Mouse (Mus musculus) gastrocnemius, adult 8-10 months (tissue): ENCODE results near the gene Gm815. TPM values are rescaled to one million over a fixed set of nuclear protein-coding genes. Genes with fewer than 3 reads are reported as not detected.

Experiments
- DNase-seq, 2 experiments: peaks; one replicate each; pipeline ENCODE4 v3.0.0; 2022; ENCODE audit warnings: low spot score in 2 of 2
- total RNA-seq, 4 experiments: library from RNA; stranded (reverse); gene quantifications; 2 replicates each; pipeline ENCODE4 v1.2.4; 2022

Gene Gm815
- total RNA-seq, 4 experiments from 2014 or later: not detected

DNA sequence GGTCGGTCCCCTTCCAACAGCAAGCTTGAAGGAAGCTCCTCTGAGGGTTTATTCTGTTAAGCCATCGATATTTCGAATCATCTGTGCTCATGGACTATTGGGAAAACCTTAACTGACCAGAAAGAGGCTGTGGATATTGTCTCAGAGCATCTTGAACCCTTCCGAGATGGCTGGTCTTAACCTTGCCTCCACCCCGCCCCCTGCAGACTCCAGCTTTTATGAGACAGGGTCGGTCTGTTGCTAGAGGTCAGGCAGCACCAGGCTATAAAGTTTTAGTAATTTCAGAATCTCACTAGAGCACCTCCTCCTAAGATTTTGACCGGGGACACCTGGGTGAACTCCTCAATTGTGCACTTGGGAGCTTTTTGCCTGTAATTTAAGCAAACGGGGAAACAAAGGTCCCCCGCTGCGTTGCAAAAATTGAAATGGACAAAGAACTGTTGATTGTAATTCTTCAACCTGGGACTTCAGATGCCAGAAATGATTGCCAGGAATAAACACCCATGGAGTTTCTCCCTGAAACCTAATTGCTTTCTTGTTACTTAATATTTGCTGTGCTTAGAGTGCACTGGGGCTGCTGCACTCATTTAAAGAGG, 8.4 kb upstream of the Gm815 start:
- no peak for DNase-seq

DNA sequence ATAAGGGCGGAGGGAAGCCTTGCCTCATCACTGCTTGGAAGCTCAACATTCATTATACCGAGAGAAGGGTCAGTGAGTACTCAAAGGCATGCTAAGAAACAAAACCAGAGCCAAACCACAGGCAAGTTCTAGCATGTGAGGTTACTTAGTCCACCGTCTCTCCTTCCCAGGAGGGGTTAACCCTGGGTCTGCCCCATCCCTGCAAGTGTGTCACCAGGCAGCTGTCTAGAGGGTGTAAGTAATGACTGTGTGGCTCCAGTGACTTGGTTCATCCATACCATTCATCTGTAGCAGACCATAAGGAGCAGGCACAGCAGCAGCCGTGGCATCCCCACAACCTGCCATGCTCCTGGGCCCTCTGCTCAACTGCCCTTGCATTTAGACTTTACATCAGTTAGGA, 5.8 kb upstream of the Gm815 start:
- DNase-seq: no peak

DNA sequence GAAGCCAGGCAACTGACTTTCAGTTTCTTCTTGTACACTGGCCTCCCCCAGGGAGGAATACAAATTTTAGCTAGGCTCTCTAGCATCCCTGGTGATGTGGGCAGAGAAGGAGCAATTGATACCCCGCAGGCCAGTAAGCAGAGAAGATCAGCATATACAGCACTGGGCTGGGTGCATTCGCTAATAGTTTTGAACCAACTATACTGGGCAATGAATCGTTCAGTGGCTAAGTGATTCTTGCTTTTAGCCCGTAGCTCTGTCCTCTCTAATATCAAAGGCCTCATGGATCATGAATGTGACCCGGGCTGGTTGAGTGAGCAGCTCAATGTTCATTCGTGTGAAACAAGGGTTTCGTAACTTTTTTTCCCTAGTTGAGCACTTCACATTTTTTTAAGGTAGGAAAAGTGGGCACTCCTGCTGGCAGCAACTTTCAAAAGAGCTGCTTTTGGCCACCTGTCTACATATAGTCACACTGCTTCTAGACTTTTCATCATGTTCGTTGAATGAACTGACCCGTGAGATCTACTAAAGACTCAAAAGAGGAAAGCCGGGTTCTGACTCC, 3.7 kb upstream of the Gm815 start:
- no peak for DNase-seq

DNA sequence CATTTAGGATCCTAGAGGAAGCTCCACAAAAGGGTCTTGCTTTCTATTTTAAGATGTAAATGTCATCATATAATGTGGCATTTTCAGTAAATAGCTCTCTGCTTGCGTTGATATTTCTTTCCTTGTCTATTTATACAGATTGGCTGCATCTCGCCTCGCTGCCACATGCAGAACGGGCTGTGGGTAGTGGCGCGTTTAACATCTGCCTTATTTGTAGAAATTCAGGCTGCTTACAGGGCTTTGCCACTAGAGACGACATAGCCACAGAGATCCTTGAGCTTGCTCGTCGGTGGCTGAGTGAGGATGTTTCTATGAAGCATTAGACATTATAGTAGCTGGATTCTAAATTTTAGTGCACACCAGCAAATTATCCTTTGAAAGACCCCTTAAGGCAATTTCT, 2.5 kb downstream of the Gm815 start:
- no peak for DNase-seq

DNA sequence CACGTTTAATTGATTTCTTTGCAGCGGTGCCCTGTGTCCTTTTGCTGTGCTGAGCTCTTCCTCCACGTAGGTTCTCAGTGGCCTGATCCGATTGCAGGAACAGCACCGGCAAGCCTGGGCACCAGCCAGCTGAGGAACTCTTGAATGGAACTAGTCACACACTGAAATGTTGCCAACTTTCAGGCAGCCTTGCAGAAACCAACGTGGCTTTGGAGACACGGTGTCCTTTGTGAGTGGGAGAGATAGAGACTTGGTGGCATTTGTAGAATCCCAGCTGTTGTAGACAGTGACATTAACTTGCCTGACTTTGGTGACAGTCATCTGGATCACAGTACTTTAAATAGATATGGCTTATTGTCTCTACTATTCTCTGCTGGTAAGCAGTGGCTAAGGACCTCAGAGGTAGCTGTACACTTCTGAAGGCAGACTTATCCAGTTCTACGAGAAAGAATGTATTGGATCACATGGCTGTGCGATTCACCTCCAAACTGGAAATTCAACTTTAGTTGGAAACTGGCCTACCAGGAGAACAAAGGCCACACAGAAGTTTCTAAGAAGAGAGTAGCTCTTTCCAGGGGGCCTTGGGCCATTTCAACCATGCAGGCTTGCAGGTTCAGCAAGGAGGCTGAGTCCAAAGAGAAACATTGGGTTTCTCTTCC, 5.8 kb downstream of the Gm815 start:
- no peak for DNase-seq

DNA sequence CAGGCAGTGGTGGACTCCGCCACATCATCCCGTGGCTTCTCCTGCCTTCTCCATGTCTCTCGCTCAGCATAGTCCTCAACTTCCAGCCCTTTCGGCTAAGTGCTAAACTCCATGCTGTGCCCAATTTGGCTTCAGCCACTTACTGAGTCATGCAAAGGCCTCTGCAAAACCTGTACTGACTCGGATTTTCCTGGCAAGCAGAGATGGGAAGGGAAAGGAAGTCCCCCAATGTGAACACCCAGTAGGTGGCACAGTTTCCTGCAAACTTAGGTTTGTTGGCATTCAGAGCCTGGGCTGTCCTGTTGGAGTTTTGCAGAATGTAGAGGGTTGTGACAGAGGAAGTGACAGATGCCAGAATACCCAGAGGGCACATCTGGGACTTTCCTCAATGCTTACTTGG, 7.2 kb downstream of the Gm815 start:
- DNase-seq: no peak

DNA sequence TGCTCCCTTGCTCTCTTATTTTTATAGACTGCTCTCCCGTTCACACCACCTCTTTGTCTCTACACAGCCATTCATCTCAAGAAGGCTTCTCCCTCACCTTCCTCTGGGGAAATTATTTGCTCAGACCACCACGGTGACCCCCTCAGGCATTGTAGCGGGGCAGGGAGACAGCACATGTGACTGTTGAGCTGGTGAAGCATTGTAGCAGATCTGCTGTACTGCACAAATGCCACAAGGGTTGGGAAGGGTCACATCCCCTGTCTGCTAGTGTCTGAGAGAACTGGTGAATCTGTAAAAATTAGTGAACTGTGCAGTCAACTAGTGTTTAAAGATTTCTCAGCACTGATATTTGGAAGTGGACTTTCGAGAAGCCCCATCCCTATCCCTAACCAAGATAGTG, 16.5 kb downstream of the Gm815 start:
- DNase-seq: no peak

DNA sequence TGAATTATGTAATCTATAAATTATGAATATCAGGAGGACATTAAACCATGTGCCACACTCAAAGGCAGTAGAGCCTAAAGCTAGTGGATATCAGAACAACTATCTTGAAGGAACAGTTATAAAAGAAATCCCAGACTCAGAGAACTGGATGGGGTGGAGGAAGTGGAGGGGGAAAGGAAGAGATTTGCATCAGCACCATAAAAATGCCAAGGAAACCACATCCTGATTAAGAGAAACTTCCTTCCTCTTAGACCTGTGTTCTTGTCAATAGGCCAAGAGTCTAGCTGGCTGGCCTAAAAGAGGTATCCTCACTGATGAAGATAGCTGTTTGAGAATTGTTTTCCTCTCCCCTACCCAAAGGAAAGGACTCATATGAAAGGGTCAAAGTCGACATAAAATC, 28.6 kb downstream of the Gm815 start:
- no peak for DNase-seq

DNA sequence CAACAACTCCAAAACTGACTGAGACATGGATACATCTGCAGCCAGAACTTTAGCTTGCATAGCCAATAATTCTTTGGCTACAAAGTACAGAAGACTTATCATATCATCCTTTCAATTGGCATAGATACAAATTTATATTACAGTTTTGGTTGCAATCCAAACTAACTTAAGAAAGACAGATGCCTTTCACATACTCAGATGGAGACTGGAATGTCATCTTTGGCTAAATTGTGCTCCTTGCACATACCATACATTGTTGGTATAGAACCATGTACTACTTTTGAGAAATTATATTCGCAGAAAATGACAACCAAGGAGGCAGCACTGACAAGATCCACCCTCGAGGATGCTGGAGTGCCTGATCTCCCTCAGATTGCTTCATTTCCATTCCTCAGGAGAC, 35.1 kb downstream of the Gm815 start:
- DNase-seq: no peak

DNA sequence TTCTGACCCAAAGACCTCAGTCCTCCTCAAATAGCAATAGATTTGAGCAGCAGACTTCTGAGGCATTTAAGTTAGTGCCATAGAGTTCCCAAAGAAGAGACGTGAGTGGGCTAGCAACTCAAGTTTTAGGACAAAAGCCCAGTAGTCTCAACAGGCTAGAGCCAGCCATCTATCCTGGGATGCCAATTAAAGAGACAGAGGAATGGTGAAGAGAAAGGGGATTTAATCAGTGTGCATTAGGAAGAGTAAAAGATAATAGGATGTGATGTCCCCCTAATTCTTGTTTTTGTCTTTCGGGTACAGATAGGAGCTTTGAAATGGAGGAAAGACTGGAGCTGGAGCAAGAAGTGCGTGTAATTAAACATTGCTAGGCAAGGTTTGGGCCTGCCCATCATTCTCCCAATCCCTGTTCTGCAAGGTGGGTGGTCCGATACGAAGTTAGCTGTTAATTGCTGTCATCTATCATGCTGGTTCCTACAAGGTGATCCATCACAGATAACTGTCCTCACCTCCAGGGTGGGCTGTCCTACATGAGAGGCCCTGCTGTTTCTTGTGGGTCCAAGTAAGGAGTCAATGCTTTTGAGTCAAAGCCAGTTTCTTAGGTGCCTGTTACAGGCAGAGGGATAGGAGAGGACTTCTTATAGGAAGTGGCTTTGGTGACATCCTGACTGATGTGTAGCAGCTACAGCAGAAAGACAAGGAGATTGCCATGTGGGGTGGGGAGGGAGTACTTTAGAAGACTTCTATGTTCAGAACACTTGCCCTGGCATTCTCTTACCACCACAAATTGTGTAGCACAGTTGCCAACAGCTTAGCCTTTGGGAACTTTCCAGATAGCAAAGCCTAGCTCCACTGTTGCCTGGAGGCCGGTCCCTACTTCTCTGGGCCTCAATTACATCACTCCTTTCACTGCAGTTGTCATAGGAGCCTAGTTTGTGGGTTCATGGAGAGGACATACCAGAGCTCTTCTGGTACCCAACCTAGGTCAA, 44.9 kb downstream of the Gm815 start:
- no peak for DNase-seq

DNA sequence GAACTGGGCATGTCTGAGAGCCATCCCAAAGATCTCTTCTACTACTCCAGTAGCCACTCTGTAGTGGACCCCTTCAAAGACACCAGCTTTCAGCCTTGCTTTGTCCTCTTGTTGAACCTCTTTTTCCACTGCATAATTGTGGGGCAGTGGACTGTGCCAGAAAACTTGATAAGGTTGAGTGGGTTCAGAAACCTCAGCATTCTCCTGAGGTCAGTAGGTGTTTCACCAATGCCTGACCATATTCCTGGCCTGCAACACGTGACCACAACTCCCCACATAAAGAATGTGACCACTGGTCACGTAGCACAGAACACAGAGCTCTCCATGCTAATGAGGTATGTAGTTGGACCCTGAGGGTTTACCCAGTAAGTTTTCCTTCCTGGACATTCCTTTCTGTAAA, 48.5 kb downstream of the Gm815 start:
- DNase-seq: no peak
